Mouse (Mus musculus) lung, adult 2 months (tissue): ENCODE measurements at regions not wholly inside any gene's neighbourhood (a gene's known extent, or its start where the extent isn't known, plus 50 kb on each side); places are given as distances from the start of the nearest gene placed in this dataset.

ENCODE experiments used
- CTCF ChIP-seq: fragments of 200-500 bp; IDR thresholded peaks from 2 replicates; pipeline ENCODE4 v1.5.1; 2011; ENCODE audit warnings: mild to moderate bottlenecking, low read length, control low read depth; ENCODE audit not compliant: insufficient read depth
- POLR2A ChIP-seq: fragments of 200-500 bp; IDR thresholded peaks from 2 replicates; pipeline ENCODE4 v1.6.1; 2011; ENCODE audit warnings: low read depth, mild to moderate bottlenecking, control low read depth, low read length, borderline replicate concordance; ENCODE audit errors: extremely low read depth

DNA sequence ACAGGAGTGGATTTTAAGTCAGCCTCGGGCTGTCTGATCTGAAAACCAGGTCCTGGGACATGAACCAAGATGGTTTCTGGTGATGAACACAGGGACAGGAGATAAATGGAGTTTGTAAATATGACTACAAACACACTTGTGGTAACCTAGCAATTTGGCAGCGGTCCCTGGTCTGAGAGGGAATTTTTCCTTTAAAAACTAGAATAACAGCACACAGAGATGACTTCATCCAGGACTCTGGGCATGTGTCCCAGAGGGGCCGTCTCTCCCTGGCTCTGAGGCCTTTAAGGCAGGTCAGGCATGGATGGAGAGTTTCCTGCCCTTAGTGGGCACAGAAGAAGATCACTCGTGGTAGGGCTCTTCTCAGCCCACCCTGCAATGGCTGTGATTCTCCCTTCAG lies 192.0 kb upstream of the Unc93a2 start:
- TF ChIP-seq CTCF (no peak), POLR2A (no peak)
